Mouse (Mus musculus) MEL (cell line): Measurements from ENCODE around the gene Cfap69.

ENCODE experiments used
- BHLHE40 ChIP-seq: IDR thresholded peaks from 2 replicates; pipeline ENCODE4 v1.6.1; 2012; ENCODE audit warnings: low read depth, mild to moderate bottlenecking, inconsistent platforms, low read length, improper control_type of control experiment, borderline replicate concordance
- CTCF ChIP-seq, 3 experiments: IDR thresholded peaks in 2 of 3; conservative IDR thresholded peaks in 1 of 3; 2 replicates each; pipeline ENCODE4 v1.5.1; 2011 to 2012; ENCODE audit warnings: low read length in 3 of 3, low read depth in 2 of 3, mild to moderate bottlenecking in 2 of 3, improper control_type of control experiment in 1 of 3, inconsistent platforms in 1 of 3, mixed read lengths in 1 of 3, moderate library complexity in 1 of 3; ENCODE audit not compliant: control insufficient read depth in 1 of 3, insufficient read depth in 1 of 3, poor library complexity in 1 of 3, severe bottlenecking in 1 of 3
- EP300 ChIP-seq, 2 experiments: IDR thresholded peaks; 2 replicates each; pipeline ENCODE4 v1.6.1; 2011; ENCODE audit warnings: improper control_type of control experiment in 2 of 2, low read length in 2 of 2, low read depth in 1 of 2, mild to moderate bottlenecking in 1 of 2
- ETS1 ChIP-seq: IDR thresholded peaks from 2 replicates; pipeline ENCODE4 v1.6.1; 2012; ENCODE audit warnings: low read depth, mild to moderate bottlenecking, inconsistent platforms, low read length, improper control_type of control experiment, moderate library complexity
- SMC3 ChIP-seq: IDR thresholded peaks from 2 replicates; pipeline ENCODE4 v1.6.1; 2011; ENCODE audit warnings: low read depth, low read length, improper control_type of control experiment

DNA sequence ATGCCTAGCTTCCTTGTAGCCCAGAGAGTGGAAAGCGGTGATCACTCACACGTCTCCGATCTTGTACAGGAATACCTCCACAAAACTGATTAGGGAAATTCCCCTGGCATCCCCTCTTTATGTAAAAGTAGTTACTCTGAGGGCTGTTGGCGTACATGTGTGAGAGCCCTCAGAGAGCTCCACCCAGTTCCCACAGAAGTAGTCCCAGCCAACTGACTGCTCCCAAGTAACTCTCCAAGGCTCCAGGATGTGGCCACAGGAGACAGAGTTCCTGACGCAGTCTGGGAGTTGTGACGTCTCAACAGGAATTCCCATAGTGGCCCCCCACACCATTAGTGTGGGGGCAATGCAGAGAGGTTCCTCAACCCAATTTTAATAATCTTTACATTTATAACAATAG is 982 bp downstream of the Cfap69 start:
- no peak for TF ChIP-seq EP300 (IDR thresholded peaks at IDR 0.05; ENCODE audit: low read depth in 1 of 2, low read length in 2 of 2)
- no peak for TF ChIP-seq ETS1
- no peak for TF ChIP-seq CTCF (IDR thresholded peaks at IDR 0.05 in 2 of 3, conservative IDR thresholded peaks at IDR 0.05 in 1 of 3; ENCODE audit: control insufficient read depth in 1 of 3, insufficient read depth in 1 of 3, low read depth in 2 of 3, low read length in 3 of 3, poor library complexity in 1 of 3, severe bottlenecking in 1 of 3)
- TF ChIP-seq BHLHE40 = no peak
- TF ChIP-seq SMC3 = no peak
